Mouse (Mus musculus) hindbrain, embryonic 15.5 days (tissue): Measurements from ENCODE around the gene Mgea5. TPM values are rescaled to one million over a fixed set of nuclear protein-coding genes. Genes with fewer than 3 reads are reported as not detected.

Source experiments
- ATAC-seq: fragments of 200-750 bp; cut with Nextera tagmentation; 2 replicates; pipeline ENCODE4 v1.8.0; 2017; ENCODE audit warnings: low read depth, moderate number of reproducible peaks, moderate TSS enrichment; ENCODE audit not compliant: low FRiP score
- H3K27ac ChIP-seq: fragments of 300-500 bp; sonication (generic); replicated peaks from 2 replicates; pipeline ENCODE4 v1.5.1; 2015; ENCODE audit warnings: mild to moderate bottlenecking, inconsistent platforms
- H3K27me3 ChIP-seq: fragments of 300-500 bp; sonication (generic); 2 replicates; pipeline ENCODE4 v1.6.1; 2015; ENCODE audit warnings: control low read depth, inconsistent platforms
- H3K36me3 ChIP-seq: fragments of 300-500 bp; sonication (generic); 2 replicates; pipeline ENCODE4 v1.6.1; 2015; ENCODE audit warnings: control low read depth, inconsistent platforms
- H3K4me1 ChIP-seq: fragments of 300-500 bp; sonication (generic); replicated peaks from 2 replicates; pipeline ENCODE4 v1.6.1; 2015; ENCODE audit warnings: control low read depth, inconsistent platforms
- H3K4me2 ChIP-seq: fragments of 300-500 bp; sonication (generic); 2 replicates; pipeline ENCODE4 v1.6.1; 2015; ENCODE audit warnings: moderate library complexity, mild to moderate bottlenecking, inconsistent platforms
- H3K4me3 ChIP-seq: fragments of 300-500 bp; sonication (generic); 2 replicates; pipeline ENCODE4 v1.5.1; 2015; ENCODE audit warnings: mild to moderate bottlenecking, inconsistent platforms
- H3K9ac ChIP-seq: fragments of 300-500 bp; sonication (generic); 2 replicates; pipeline ENCODE4 v1.6.1; 2015; ENCODE audit warnings: inconsistent platforms
- H3K9me3 ChIP-seq: fragments of 300-500 bp; sonication (generic); 2 replicates; pipeline ENCODE4 v1.6.1; 2016; ENCODE audit warnings: control low read depth, inconsistent platforms
- WGBS: fragments of 180-500 bp; shearing (Covaris S2); methylation state at CpG from one replicate; pipeline ENCODE4 v1.1.7; 2015; 5-methylcytosine and 5-hydroxymethylcytosine counted together
- polyA plus RNA-seq: library from polyadenylated mRNA; unstranded; fragments of >200 nt; fragmentation: Nextera tagmentation; extraction: Ambion mirVana; gene quantifications from 2 replicates; pipeline ENCODE4 v1.2.1, GENCODE M21; 2015

Mgea5 gene
- polyA plus RNA-seq, 1 experiment from 2014 or later = 85.4 TPM

DNA sequence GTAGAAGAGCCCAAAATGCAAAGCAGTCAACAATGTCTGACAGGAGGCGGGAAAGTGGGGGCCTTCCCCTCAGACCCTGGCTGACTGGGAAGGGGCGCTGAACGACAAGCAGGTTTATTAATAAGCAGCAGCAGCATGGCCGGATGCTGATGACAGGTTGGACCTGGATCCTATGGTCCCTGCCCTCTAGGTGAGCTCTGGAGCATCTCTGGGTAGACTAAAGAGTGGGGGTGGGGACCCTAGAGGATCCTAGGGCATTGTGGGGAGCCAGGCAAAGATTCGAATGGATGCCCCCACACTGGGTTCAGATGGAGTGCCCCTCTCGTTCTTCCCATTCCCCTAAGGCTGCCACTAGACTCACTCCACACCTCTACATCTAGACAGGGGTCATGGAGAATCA lies 8.8 kb upstream of the Mgea5 start:
- WGBS = 85% methylated on average over 6 of the region's 6 CpGs
- no peak overlapping the region for H3K27ac ChIP-seq
- H3K9ac ChIP-seq = no peak overlapping the region
- H3K9me3 ChIP-seq = no peaks in the 10 kb centered on the region
- ATAC-seq = no peak
- H3K4me2 ChIP-seq = no peak overlapping the region
- no peaks in the 10 kb centered on the region for H3K27me3 ChIP-seq
- no peak overlapping the region for H3K4me3 ChIP-seq
- peaks cover 2% of the 10 kb centered on the region; the same call in 1 of the 2 replicates for H3K4me1 ChIP-seq
- H3K36me3 ChIP-seq = no peaks in the 10 kb centered on the region

DNA sequence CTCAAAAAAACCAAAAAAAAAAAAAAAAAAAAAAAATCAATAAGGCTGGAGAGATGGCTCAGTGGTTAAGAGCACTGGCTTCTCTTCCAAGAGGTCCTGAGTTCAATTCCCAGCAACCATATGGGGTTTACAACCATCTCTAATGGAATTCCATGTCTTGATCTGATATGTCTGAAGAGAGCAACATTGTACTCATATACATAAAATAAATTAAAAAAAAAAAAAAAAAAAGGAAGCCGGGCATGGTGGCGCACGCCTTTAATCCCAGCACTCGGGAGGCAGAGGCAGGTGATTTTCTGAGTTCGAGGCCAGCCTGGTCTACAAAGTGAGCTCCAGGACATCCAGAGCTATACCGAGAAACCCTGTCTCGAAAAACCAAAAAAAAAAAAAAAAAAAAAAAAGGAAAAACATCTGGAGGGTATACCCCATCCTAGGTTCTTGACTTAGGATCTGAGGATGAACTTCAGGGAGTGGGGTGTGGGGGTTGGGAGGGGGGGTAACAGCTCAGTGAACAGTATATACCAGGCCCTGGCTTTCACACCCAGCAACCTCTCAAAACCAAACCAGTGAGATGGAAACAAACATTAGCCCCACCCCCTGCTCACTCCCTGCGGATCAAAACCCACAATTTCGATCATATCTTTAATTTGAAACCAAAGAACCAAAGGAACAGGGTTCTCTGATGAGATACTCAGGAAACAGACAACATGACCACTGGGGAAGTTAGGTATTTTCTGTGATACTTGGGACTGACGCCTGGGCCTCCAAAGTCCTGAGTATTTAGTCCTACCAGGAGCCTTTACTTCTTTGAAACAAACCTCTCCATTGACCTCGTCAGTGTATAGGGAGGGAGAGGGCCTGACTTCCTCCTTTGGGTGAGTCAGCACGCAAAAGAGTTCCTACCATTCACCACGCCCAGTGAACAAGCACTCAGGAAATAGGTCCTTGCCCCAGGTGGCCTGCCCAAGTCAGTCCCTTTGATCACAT lies 6.5 kb upstream of the Mgea5 start:
- H3K9me3 ChIP-seq = no peaks in the 10 kb centered on the region
- no peak overlapping the region for H3K4me2 ChIP-seq
- no peak for ATAC-seq
- H3K4me1 ChIP-seq = no peaks in the 10 kb centered on the region
- no peaks in the 10 kb centered on the region for H3K27me3 ChIP-seq
- H3K4me3 ChIP-seq = no peak overlapping the region
- no peaks in the 10 kb centered on the region for H3K36me3 ChIP-seq
- WGBS = 80% methylated on average over 13 of the region's 13 CpGs
- no peak overlapping the region for H3K9ac ChIP-seq
- no peak overlapping the region for H3K27ac ChIP-seq

GRCm38 (mm10) chr19:45789365-45789764 lies 5.7 kb upstream of the Mgea5 start:
- no peak for ATAC-seq
- whole genome bisulfite sequencing = 81% methylated on average over 7 of the region's 7 CpGs
- no peaks in the 10 kb centered on the region for H3K4me1 ChIP-seq

GRCm38 (mm10) chr19:45788337-45788736 lies 4.7 kb upstream of the Mgea5 start:
- Histone ChIP-seq H3K4me2 (no peak overlapping the region), H3K9ac (no peak overlapping the region), H3K27ac (no peak overlapping the region), H3K9me3 (no peaks in the 10 kb centered on the region), H3K4me1 (peaks cover 6% of the 10 kb centered on the region), H3K36me3 (no peaks in the 10 kb centered on the region), H3K27me3 (no peaks in the 10 kb centered on the region), H3K4me3 (no peak overlapping the region)
- no peak for ATAC-seq
- WGBS = 85% methylated on average over 4 of the region's 4 CpGs

More at GRCm38 (mm10) chr19:45789365-45789764, 5.7 kb upstream of the Mgea5 start:
- H3K27ac ChIP-seq = no peak overlapping the region
- no peak overlapping the region for H3K4me2 ChIP-seq
- no peaks in the 10 kb centered on the region for H3K9me3 ChIP-seq
- H3K9ac ChIP-seq = no peak overlapping the region
- H3K4me3 ChIP-seq = no peak overlapping the region
- no peaks in the 10 kb centered on the region for H3K36me3 ChIP-seq
- no peaks in the 10 kb centered on the region for H3K27me3 ChIP-seq

GRCm38 (mm10) chr19:45787450-45787849 lies 3.8 kb upstream of the Mgea5 start:
- 83% methylated on average over 3 of the region's 3 CpGs for WGBS
- no peaks in the 10 kb centered on the region for H3K27me3 ChIP-seq
- H3K9ac ChIP-seq = no peak overlapping the region
- H3K27ac ChIP-seq = no peak overlapping the region
- no peaks in the 10 kb centered on the region for H3K36me3 ChIP-seq
- no peaks in the 10 kb centered on the region for H3K9me3 ChIP-seq
- no peak overlapping the region for H3K4me3 ChIP-seq
- no peak for ATAC-seq
- H3K4me2 ChIP-seq = no peak overlapping the region
- H3K4me1 ChIP-seq = peaks cover 6% of the 10 kb centered on the region

DNA sequence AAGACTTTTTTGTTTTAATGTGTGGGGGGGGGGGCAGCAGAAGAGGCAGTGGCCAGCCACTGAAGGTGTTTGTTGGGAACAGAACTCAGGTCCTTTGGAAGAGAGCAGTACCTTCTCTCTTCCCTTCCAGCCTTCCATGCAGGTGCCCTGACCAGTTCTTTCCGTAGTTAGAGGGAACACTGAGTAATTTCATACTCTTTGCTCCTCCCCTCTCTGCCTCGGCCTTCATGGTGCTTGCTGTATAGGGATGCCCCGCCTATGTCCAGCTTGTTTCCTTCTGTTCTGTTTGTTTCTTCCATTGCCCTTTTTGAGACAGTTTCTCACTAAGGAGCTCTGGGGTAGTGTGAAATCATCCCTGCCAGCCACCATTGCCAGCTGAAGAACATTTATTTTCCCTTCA lies 1.8 kb upstream of the Mgea5 start:
- WGBS = 58% methylated on average over 3 of the region's 3 CpGs
- H3K27ac ChIP-seq = no peak overlapping the region
- H3K9ac ChIP-seq = no peak overlapping the region
- H3K36me3 ChIP-seq = no peaks in the 10 kb centered on the region
- no peak overlapping the region for H3K4me3 ChIP-seq
- no peaks in the 10 kb centered on the region for H3K27me3 ChIP-seq
- peaks cover 23% of the 10 kb centered on the region for H3K4me1 ChIP-seq
- H3K9me3 ChIP-seq = no peaks in the 10 kb centered on the region
- ATAC-seq = no peak
- no peak overlapping the region for H3K4me2 ChIP-seq

GRCm38 (mm10) chr19:45783933-45784576 lies 418 bp upstream of the Mgea5 start:
- no peak for ATAC-seq
- 38% methylated on average over 17 of the region's 17 CpGs for WGBS
- peak overlapping the region; percentile 67 for H3K4me2 ChIP-seq
- 0 out of 2 replicates have a peak, but pooled peaks cover 4% of the 10 kb centered on the region for H3K36me3 ChIP-seq
- H3K27ac ChIP-seq = peak overlapping the region; percentile 71
- peak overlapping the region; percentile 65 for H3K4me3 ChIP-seq
- no peaks in the 10 kb centered on the region for H3K9me3 ChIP-seq
- peak overlapping the region; percentile 39 for H3K9ac ChIP-seq
- no peaks in the 10 kb centered on the region for H3K27me3 ChIP-seq
- peaks cover 37% of the 10 kb centered on the region for H3K4me1 ChIP-seq

GRCm38 (mm10) chr19:45782315-45783001 lies 1.2 kb downstream of the Mgea5 start:
- Histone ChIP-seq H3K27me3 (no peaks in the 10 kb centered on the region), H3K27ac (peak overlapping the region; percentile 95), H3K9ac (peak overlapping the region; percentile 84), H3K4me2 (peak overlapping the region; percentile 66), H3K36me3 (peaks cover 13% of the 10 kb centered on the region), H3K9me3 (no peaks in the 10 kb centered on the region), H3K4me1 (peaks cover 51% of the 10 kb centered on the region), H3K4me3 (peak overlapping the region; percentile 65)
- peak; percentile 27; the same call in 1 of the 2 replicates for ATAC-seq
- WGBS = 1% methylated on average over 36 of the region's 36 CpGs

DNA sequence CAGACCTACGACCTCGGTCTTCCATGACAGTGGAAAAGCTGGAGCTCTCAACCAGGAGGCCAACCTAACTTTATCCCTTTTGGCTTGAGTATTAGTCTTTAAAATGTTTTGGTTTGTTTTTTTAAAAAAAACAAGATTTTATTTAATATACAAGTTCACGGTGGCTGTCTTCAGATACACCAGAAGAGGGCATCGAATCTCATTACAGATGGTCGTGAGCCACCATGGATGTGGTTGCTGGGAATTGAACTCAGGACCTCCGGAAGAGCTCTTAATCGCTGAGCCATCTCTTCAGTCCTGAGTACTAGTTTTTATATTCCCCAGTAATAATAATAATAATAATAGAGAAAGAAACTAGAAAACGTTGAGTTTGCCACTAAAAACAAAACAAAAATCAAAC lies 2.0 kb downstream of the Mgea5 start:
- H3K9me3 ChIP-seq = no peaks in the 10 kb centered on the region
- peak overlapping the region; percentile 65 for H3K4me3 ChIP-seq
- peaks cover 21% of the 10 kb centered on the region for H3K36me3 ChIP-seq
- H3K4me2 ChIP-seq = peak overlapping the region; percentile 66
- H3K9ac ChIP-seq = no peak overlapping the region
- H3K27me3 ChIP-seq = no peaks in the 10 kb centered on the region
- ATAC-seq = no peak
- H3K27ac ChIP-seq = no peak overlapping the region
- H3K4me1 ChIP-seq = peaks cover 51% of the 10 kb centered on the region
- 53% methylated on average over 8 of the region's 8 CpGs for WGBS

DNA sequence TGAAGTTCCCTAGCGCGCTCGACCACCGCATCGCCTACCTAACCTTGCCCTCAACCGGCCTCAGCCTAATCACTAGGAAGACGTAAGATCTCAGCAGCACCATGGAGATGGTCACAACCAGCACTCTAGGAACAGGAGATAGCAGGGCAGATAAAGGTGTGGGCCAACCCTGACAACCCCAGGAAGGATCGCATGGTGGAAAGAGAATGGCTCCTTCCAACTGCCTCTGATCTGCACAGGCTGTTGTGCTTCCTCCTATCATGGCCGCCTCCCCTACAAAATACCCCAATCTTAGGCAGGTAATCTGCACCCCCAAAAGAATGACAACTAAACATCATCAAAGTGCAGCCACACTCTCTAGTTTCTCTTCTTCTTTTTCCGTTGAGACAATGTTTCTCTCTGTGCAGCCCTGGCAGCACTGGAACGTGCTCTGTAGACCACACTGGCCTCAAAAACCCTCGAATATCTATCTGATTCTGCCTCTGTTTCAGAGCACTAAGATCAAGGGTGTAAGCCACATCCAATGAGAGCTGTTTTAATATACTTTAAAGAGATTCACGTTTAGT lies 3.2 kb downstream of the Mgea5 start:
- WGBS = 89% methylated on average over 13 of the region's 13 CpGs
- H3K4me2 ChIP-seq = peak overlapping the region; percentile 66
- no peak overlapping the region for H3K9ac ChIP-seq

GRCm38 (mm10) chr19:45775486-45775885 lies 8.2 kb downstream of the Mgea5 start:
- WGBS = 80% methylated on average over 2 of the region's 2 CpGs
- Histone ChIP-seq H3K4me1 (peaks cover 28% of the 10 kb centered on the region), H3K9ac (no peak overlapping the region), H3K9me3 (no peaks in the 10 kb centered on the region), H3K4me3 (no peak overlapping the region), H3K27ac (no peak overlapping the region), H3K27me3 (no peaks in the 10 kb centered on the region), H3K36me3 (peaks cover 78% of the 10 kb centered on the region), H3K4me2 (no peak overlapping the region)
- ATAC-seq = no peak

More for the DNA sequence above, 3.2 kb downstream of the Mgea5 start:
- Histone ChIP-seq H3K36me3 (peaks cover 32% of the 10 kb centered on the region), H3K4me1 (peaks cover 51% of the 10 kb centered on the region), H3K9me3 (no peaks in the 10 kb centered on the region), H3K27ac (no peak overlapping the region), H3K4me3 (0 out of 2 replicates have a peak overlapping the region, but pooled peaks have one; percentile 65), H3K27me3 (no peaks in the 10 kb centered on the region)
- ATAC-seq = no peak
